Mouse (Mus musculus): Measurements from ENCODE around the gene Fras1. TPM values are rescaled to one million over a fixed set of nuclear protein-coding genes. Genes with fewer than 3 reads are reported as not detected.

Fras1 gene
- total RNA-seq, 2 experiments from 2014 or later = 11.6 to 12.4 TPM

DNA sequence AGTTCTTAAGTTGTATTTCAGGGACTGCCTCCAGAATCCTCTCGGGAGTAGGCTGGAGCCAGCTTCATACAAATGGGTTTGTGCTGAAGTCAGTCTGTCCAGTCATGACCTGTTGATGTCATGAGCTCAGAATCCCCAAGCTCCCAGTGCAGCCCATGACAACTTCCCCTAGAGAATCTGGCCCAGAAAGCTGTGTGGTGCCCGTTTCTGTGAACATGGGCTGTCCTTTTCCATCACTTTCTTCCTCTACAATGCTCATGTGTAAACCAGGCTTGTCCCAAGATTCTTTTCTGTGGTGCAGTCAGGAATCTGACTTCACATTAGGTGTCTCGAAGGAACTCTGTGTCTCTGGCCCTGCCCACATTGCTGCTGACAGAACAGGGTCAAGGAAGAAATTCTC lies 429.3 kb downstream of the Fras1 start:
- DNase-seq (ENCODE audit: low spot score in 2 of 2) = no peak
- H3K27ac ChIP-seq = no peak overlapping the region
- H3K4me3 ChIP-seq = no peak overlapping the region
- TF ChIP-seq CTCF (conservative IDR thresholded peaks at IDR 0.05) = no peak

DNA sequence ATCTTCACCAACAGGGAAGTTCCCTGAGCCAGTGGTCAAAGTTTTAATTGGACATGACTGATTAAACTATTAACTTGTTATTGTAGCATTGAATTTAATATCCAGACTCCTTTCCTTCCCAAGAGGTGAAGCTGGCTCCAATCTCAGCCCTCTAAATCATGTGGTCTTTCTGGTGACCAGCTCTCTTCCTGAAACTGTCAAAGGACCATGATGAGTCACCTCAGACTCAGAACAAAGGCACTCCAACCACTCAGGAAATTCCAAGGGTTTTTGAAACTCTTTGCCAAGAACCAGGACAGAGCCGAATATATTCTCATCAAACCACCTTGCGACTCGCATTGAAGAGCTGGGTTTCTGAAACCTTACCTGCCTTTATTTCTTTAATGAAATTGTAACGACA lies 430.5 kb downstream of the Fras1 start:
- no peak for TF ChIP-seq CTCF (conservative IDR thresholded peaks at IDR 0.05)
- Histone ChIP-seq H3K4me3 (no peak overlapping the region), H3K27ac (no peak overlapping the region)
- DNase-seq (ENCODE audit: low spot score in 2 of 2) = no peak

DNA sequence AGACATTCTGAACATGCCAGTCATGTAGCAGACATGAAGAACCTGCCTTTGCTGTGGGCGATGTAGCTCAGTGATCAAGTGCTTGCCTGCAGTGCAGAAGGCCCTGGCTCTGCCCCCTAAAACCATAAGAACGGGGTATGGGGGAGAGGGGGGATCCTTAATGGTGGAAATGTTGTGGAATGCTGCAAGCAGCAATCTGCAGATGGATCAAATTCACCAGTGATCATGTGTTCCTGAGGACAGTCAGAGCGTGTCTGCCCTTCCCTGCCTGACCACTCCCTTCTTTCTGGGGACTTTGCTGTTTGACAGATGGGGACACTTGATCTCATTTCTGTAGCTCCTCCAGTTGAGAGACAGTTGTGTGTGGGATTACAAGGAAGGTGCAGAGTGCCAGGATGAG lies 431.1 kb downstream of the Fras1 start:
- TF ChIP-seq CTCF (conservative IDR thresholded peaks at IDR 0.05) = no peak

DNA sequence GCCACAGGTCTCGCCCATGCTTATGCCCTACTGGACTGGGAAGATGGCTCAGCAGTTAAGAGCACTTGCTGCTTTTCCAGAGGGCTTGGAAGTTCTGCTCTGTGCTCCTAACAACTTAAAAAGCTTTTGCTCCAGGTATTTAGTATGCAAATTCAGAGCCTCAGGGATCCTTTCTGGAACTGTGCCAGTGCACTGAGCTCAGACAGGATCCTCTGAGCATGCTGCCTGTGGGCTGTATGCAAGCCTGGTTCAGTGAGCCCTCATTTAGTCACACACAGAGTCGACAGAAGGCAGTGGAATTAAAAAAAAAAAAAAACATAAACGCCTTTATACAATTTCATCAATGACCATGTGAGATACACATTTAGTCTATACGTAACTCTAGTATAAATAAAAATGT lies 436.9 kb downstream of the Fras1 start:
- H3K4me3 ChIP-seq = no peak overlapping the region

More for the DNA sequence above, 431.1 kb downstream of the Fras1 start:
- no peak for DNase-seq (ENCODE audit: low spot score in 2 of 2)
- Histone ChIP-seq H3K4me3 (no peak overlapping the region), H3K27ac (no peak overlapping the region)

DNA sequence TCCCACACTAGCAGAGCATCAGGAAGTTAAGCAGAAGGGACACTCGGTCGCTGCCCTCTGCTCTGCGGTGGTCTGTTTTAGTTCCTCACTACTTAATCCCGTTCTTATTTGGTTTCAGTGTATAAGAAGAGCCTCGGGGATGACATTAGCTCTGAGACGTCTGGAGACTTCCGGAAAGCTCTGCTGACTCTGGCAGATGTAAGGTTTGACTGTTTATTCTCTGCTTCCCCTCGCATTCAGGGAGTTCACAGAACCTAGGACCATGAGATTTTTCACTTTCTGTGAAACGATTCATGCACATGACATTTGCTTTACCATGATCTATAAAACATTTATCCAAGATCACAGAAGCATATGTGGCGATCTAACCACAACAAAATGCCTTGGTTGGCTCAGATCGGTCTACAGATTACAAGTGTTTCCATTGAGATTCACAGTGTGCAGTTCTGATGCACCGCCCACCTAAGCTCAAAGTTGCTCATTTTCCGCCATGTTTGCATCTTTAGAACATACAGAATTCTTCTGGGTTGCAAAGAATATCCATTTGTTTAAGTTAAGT lies 451.1 kb downstream of the Fras1 start:
- H3K27ac ChIP-seq = no peak overlapping the region
- TF ChIP-seq CTCF (conservative IDR thresholded peaks at IDR 0.05) = no peak
- H3K4me3 ChIP-seq = no peak overlapping the region
- DNase-seq (ENCODE audit: low spot score in 2 of 2) = no peak

More for the DNA sequence above, 436.9 kb downstream of the Fras1 start:
- DNase-seq (ENCODE audit: low spot score in 2 of 2) = no peak
- H3K27ac ChIP-seq = no peak overlapping the region
- TF ChIP-seq CTCF (conservative IDR thresholded peaks at IDR 0.05) = no peak

DNA sequence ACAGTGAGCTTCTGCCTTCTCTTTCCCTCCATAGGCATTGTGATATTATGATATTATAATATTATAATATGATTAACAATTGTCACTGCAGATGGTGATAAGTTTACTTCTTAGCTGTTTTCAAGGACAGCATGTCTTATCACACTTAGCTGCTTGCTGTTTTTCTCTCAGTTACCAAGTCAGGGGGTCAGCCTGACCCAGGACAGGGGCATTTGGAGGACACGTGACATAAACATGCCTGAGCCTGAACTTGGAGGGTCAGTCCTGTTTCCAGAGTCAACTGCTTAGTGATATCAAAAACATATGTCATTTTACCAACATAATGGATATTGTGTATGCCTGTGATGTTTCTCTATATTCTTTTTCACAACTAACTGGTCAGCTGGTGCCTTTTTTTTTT lies 453.4 kb downstream of the Fras1 start:
- TF ChIP-seq CTCF (conservative IDR thresholded peaks at IDR 0.05) = no peak
- DNase-seq (ENCODE audit: low spot score in 2 of 2) = no peak
- no peak overlapping the region for H3K27ac ChIP-seq

More for the DNA sequence above, 453.4 kb downstream of the Fras1 start:
- H3K4me3 ChIP-seq = no peak overlapping the region

Other genes with a start within 250 kb of the Fras1 start
- gene Cnot6l, start 209.8 kb upstream of the Fras1 start, total RNA-seq (2021) = 10 to 100 TPM; 70.7 to 77.9 TPM
- 10 to 100 TPM; 15.8 to 17.4 TPM for gene Mrpl1, start 164.5 kb upstream of the Fras1 start, total RNA-seq (2021)